Mouse (Mus musculus): ENCODE measurements around the gene Nell2. TPM values are rescaled to one million over a fixed set of nuclear protein-coding genes. Genes with fewer than 3 reads are reported as not detected.

The Nell2 gene
- polyA plus RNA-seq, 1 experiment from 2014 or later, result 1.3 TPM

DNA sequence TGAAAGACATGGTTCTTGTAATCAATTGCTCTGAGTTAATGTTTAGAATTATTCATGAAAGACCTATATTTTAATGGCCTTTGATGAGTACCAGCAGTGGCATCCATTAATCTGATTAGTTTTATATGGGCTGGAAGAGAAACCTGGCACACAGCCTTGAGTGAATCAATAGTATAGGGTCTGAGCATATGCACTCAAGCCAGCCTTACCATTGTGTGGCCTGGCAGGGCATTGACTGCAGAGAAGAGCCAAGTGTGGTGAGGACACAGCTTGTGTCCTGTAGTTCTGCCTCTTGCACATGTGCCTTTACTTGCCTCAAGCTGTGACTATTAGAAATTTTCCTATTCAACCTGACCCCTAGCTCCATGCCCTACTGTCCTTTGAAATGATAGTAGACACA, 426.8 kb downstream of the Nell2 start:
- ATAC-seq (ENCODE audit: insufficient read depth), result no peak
- no peaks in the 10 kb centered on the region for H3K9me3 ChIP-seq (ENCODE audit: low read depth, low read length)

DNA sequence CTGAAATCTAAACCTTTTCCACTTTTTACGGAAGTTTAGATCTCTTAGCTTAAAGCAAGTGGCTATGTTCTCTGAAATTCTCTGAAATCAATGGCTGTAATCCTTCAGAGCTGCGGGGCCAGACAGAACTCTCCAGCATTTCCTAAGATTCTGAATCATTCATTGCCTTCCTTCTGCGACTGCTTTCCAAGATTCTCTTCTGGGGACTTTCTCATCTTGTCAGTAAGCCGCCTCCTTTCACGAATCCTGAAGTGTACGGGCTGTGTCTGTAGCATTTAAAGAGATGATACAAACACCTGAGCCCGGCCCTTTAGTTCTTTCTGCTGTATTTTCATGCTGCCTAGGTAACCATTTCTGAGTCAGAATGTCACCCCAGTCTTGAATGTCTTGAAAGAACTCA, 428.2 kb downstream of the Nell2 start:
- no peak for TF ChIP-seq CTCF (IDR thresholded peaks at IDR 0.05; ENCODE audit: low read depth)
- no peaks in the 10 kb centered on the region for H3K27me3 ChIP-seq (ENCODE audit: insufficient read depth, low read length)
- no peak overlapping the region for H3K27ac ChIP-seq (ENCODE audit: low read depth)
- 84% methylated on average over 7 of the region's 7 CpGs for WGBS
- H3K9me3 ChIP-seq (ENCODE audit: low read depth, low read length), result no peaks in the 10 kb centered on the region
- no peaks in the 10 kb centered on the region for H3K36me3 ChIP-seq (ENCODE audit: insufficient read depth)
- no peak overlapping the region for H3K9ac ChIP-seq
- H3K4me3 ChIP-seq (ENCODE audit: low read depth, low read length), result no peak overlapping the region
- ATAC-seq (ENCODE audit: insufficient read depth) (no peak), DNase-seq (no peak)
- no peak overlapping the region for H3K4me2 ChIP-seq
- H3K4me1 ChIP-seq (ENCODE audit: insufficient read depth), result no peaks in the 10 kb centered on the region

More for the DNA sequence above, 426.8 kb downstream of the Nell2 start:
- Histone ChIP-seq H3K4me3 (ENCODE audit: low read depth, low read length) (no peak overlapping the region), H3K4me1 (ENCODE audit: insufficient read depth) (no peaks in the 10 kb centered on the region), H3K36me3 (ENCODE audit: insufficient read depth) (no peaks in the 10 kb centered on the region), H3K4me2 (no peak overlapping the region), H3K27ac (ENCODE audit: low read depth) (no peak overlapping the region), H3K27me3 (ENCODE audit: insufficient read depth, low read length) (no peaks in the 10 kb centered on the region), H3K9ac (no peak overlapping the region)
- DNase-seq, result no peak
- TF ChIP-seq CTCF (IDR thresholded peaks at IDR 0.05; ENCODE audit: low read depth), result no peak

DNA sequence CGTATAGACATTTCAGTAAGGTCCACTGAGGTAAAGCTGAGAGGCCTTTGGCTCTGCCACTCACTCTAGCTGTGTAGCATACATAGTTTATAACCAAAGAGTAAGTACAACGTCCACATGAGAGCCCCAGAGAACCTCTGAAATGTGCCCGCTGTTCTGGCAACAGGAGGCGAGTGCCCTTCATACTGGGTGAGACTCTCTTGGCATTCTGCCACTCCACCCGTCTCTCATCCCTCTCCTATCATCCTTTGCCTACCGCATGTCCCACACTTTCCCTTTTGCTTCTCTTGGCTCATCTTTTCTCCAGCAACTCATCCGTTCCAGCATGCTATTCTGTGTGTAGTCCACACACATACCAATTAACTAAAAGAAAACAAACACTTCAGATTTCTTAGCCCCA, 442.4 kb downstream of the Nell2 start:
- Histone ChIP-seq H3K4me2 (no peak overlapping the region), H3K27ac (ENCODE audit: low read depth) (no peak overlapping the region), H3K4me1 (ENCODE audit: insufficient read depth) (no peaks in the 10 kb centered on the region), H3K4me3 (ENCODE audit: low read depth, low read length) (no peak overlapping the region), H3K36me3 (ENCODE audit: insufficient read depth) (no peaks in the 10 kb centered on the region), H3K27me3 (ENCODE audit: insufficient read depth, low read length) (no peaks in the 10 kb centered on the region), H3K9me3 (ENCODE audit: low read depth, low read length) (no peaks in the 10 kb centered on the region), H3K9ac (no peak overlapping the region)
- no peak for DNase-seq
- no peak for ATAC-seq (ENCODE audit: insufficient read depth)
- TF ChIP-seq CTCF (IDR thresholded peaks at IDR 0.05; ENCODE audit: low read depth), result no peak
- WGBS, result 69% methylated on average over 7 of the region's 7 CpGs

GRCm38 (mm10) chr15:95081654-95082053, 446.7 kb downstream of the Nell2 start:
- 88% methylated on average over 11 of the region's 11 CpGs for WGBS
- no peaks in the 10 kb centered on the region for H3K27me3 ChIP-seq (ENCODE audit: insufficient read depth, low read length)
- H3K27ac ChIP-seq (ENCODE audit: low read depth), result no peak overlapping the region
- H3K4me3 ChIP-seq (ENCODE audit: low read depth, low read length), result no peak overlapping the region
- no peak overlapping the region for H3K4me2 ChIP-seq
- no peaks in the 10 kb centered on the region for H3K9me3 ChIP-seq (ENCODE audit: low read depth, low read length)
- no peak for TF ChIP-seq CTCF (IDR thresholded peaks at IDR 0.05; ENCODE audit: low read depth)
- no peak for DNase-seq
- no peaks in the 10 kb centered on the region for H3K36me3 ChIP-seq (ENCODE audit: insufficient read depth)
- H3K9ac ChIP-seq, result no peak overlapping the region
- ATAC-seq (ENCODE audit: insufficient read depth), result no peak
- no peaks in the 10 kb centered on the region for H3K4me1 ChIP-seq (ENCODE audit: insufficient read depth)

DNA sequence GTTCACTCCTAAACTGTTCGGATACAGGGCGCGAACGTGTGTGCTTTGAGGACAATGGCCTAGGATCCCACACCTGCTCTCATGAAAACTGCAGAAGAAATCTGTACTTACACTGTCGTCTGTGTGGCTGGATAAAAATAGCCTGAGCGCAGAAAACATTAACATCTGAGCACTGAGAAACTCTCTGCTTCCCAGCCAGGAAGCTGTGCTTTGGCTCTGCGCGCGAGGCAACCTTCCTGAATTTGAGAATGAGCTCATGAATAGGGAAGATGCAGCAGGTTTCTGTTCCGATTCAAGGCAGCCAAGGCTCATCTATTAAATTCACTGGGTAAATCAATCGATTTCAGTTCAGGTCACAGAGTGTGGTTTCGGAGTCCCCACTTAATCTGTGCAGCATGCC, 453.0 kb downstream of the Nell2 start:
- Histone ChIP-seq H3K36me3 (ENCODE audit: insufficient read depth) (no peaks in the 10 kb centered on the region), H3K27ac (ENCODE audit: low read depth) (no peak overlapping the region), H3K4me2 (no peak overlapping the region), H3K27me3 (ENCODE audit: insufficient read depth, low read length) (no peaks in the 10 kb centered on the region), H3K4me1 (ENCODE audit: insufficient read depth) (no peaks in the 10 kb centered on the region), H3K9ac (no peak overlapping the region), H3K4me3 (ENCODE audit: low read depth, low read length) (no peak overlapping the region), H3K9me3 (ENCODE audit: low read depth, low read length) (no peaks in the 10 kb centered on the region)
- no peak for TF ChIP-seq CTCF (IDR thresholded peaks at IDR 0.05; ENCODE audit: low read depth)
- 87% methylated on average over 12 of the region's 12 CpGs for WGBS
- DNase-seq (no peak), ATAC-seq (ENCODE audit: insufficient read depth) (no peak)

DNA sequence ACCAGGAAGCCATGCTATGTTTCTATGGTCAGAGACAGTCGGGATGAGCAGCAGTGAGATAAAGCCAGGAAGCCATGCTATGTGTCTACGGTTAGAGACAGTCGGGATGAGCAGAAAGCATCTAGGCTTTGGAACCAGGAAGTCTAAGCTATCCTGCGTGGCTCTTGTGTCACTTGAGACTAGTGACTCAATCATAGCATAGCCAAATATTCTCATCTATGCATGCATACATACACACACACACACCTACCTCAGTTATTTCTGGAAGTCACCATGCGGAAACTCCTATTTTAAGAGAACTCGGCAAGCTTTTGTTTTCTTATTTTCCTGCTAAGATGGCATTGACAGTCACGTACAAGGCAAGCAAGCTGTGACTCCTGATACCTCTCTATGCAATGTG, 457.5 kb downstream of the Nell2 start:
- Histone ChIP-seq H3K27ac (ENCODE audit: low read depth) (no peak overlapping the region), H3K4me3 (ENCODE audit: low read depth, low read length) (no peak overlapping the region)
- no peak for TF ChIP-seq CTCF (IDR thresholded peaks at IDR 0.05; ENCODE audit: low read depth)

DNA sequence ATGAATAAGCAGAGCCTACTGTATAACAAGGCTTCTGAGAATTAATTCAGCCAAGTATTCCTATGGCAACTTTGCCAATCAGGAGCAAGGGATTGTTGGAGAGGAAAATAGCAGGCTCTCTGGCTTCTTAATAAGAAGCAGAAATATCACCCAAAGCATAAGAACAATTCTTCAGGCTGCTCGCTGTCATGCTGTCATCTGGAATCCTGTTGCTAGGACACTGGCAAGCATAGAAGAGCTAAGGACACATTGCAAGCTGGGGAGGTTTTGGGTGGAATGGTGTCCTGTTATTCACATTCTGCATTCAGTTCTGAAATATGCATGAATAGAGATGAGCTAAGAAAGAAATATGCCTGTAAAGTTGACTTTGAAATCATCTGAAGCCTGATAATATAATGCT, 459.6 kb downstream of the Nell2 start:
- no peak for TF ChIP-seq CTCF (IDR thresholded peaks at IDR 0.05; ENCODE audit: low read depth)
- Histone ChIP-seq H3K4me1 (ENCODE audit: insufficient read depth) (no peaks in the 10 kb centered on the region), H3K36me3 (ENCODE audit: insufficient read depth) (no peaks in the 10 kb centered on the region), H3K4me2 (no peak overlapping the region), H3K9ac (no peak overlapping the region), H3K27me3 (ENCODE audit: insufficient read depth, low read length) (no peaks in the 10 kb centered on the region), H3K4me3 (ENCODE audit: low read depth, low read length) (no peak overlapping the region), H3K27ac (ENCODE audit: low read depth) (no peak overlapping the region), H3K9me3 (ENCODE audit: low read depth, low read length) (no peaks in the 10 kb centered on the region)
- ATAC-seq (ENCODE audit: insufficient read depth), result no peak
- DNase-seq, result no peak
- WGBS, result 73% methylated on average over 1 of the region's 1 CpGs

More for the DNA sequence above, 457.5 kb downstream of the Nell2 start:
- no peaks in the 10 kb centered on the region for H3K9me3 ChIP-seq (ENCODE audit: low read depth, low read length)
- DNase-seq (no peak), ATAC-seq (ENCODE audit: insufficient read depth) (no peak)
- H3K36me3 ChIP-seq (ENCODE audit: insufficient read depth), result no peaks in the 10 kb centered on the region
- no peaks in the 10 kb centered on the region for H3K27me3 ChIP-seq (ENCODE audit: insufficient read depth, low read length)
- WGBS, result 82% methylated on average over 7 of the region's 7 CpGs
- H3K9ac ChIP-seq, result no peak overlapping the region
- no peaks in the 10 kb centered on the region for H3K4me1 ChIP-seq (ENCODE audit: insufficient read depth)
- H3K4me2 ChIP-seq, result no peak overlapping the region

DNA sequence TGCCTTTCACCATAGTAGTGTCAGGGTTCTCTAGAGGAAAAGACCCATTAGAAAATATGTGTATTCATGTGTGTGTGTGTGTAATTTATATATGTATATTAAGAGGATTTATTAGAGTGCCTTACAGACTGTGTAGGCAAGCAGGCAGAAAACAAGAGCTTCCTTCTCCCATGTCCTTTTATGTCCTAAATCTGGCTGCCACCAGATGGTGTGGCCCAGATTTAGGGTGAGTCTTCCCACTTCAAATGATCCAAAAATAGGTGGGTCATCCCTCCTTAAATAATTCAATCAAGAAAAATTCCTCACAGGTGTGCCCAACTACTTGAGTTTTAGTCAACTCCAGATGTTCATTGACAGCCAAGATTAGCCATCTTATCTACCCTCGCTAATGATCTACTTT, 460.3 kb downstream of the Nell2 start:
- ATAC-seq (ENCODE audit: insufficient read depth) (no peak), DNase-seq (no peak)
- no peaks in the 10 kb centered on the region for H3K36me3 ChIP-seq (ENCODE audit: insufficient read depth)
- WGBS, result 68% methylated on average over 1 of the region's 1 CpGs
- H3K4me1 ChIP-seq (ENCODE audit: insufficient read depth), result no peaks in the 10 kb centered on the region
- no peaks in the 10 kb centered on the region for H3K27me3 ChIP-seq (ENCODE audit: insufficient read depth, low read length)
- H3K4me2 ChIP-seq, result no peak overlapping the region
- H3K4me3 ChIP-seq (ENCODE audit: low read depth, low read length), result no peak overlapping the region
- no peak for TF ChIP-seq CTCF (IDR thresholded peaks at IDR 0.05; ENCODE audit: low read depth)
- no peak overlapping the region for H3K27ac ChIP-seq (ENCODE audit: low read depth)
- no peaks in the 10 kb centered on the region for H3K9me3 ChIP-seq (ENCODE audit: low read depth, low read length)
- H3K9ac ChIP-seq, result no peak overlapping the region
